Mouse (Mus musculus) myocyte (in vitro differentiated cells): ENCODE measurements around the gene Sgsm1. TPM values are rescaled to one million over a fixed set of nuclear protein-coding genes. Genes with fewer than 3 reads are reported as not detected.

Experiments used
- H3K27me3 ChIP-seq: one replicate; pipeline ENCODE4 v1.6.1; 2011; ENCODE audit not compliant: control insufficient read depth, insufficient read depth, insufficient read length
- H3K36me3 ChIP-seq: one replicate; pipeline ENCODE4 v1.6.1; 2011; ENCODE audit not compliant: control insufficient read depth, insufficient read depth
- H3K4me2 ChIP-seq: one replicate; pipeline ENCODE4 v1.6.1; 2011; ENCODE audit warnings: low read depth, control low read depth
- H3K4me3 ChIP-seq: one replicate; pipeline ENCODE4 v1.5.1; 2011; ENCODE audit warnings: mild to moderate bottlenecking, control low read depth, moderate library complexity
- H3K79me2 ChIP-seq: one replicate; pipeline ENCODE4 v1.6.1; 2011; ENCODE audit not compliant: control insufficient read depth, insufficient read depth
- H3ac ChIP-seq: one replicate; pipeline ENCODE4 v1.6.1; 2011; ENCODE audit not compliant: control insufficient read depth, insufficient read length
- CEBPB ChIP-seq: IDR thresholded peaks from 2 replicates; pipeline ENCODE4 v1.6.1; 2011; ENCODE audit warnings: mild to moderate bottlenecking, moderate library complexity; ENCODE audit not compliant: poor library complexity, insufficient read depth, severe bottlenecking
- E2F4 ChIP-seq: IDR thresholded peaks from one replicate; pipeline ENCODE4 v1.6.1; 2011; ENCODE audit warnings: mild to moderate bottlenecking, control low read depth, moderate library complexity; ENCODE audit not compliant: insufficient read depth
- MAX ChIP-seq: IDR thresholded peaks from one replicate; pipeline ENCODE4 v1.6.1; 2011; ENCODE audit warnings: low read depth, mild to moderate bottlenecking, control low read depth
- MYOD1 ChIP-seq, 3 experiments: IDR thresholded peaks; one replicate each; pipeline ENCODE4 v1.6.1; 2011; ENCODE audit warnings: control low read depth in 2 of 3, low read depth in 2 of 3, mild to moderate bottlenecking in 2 of 3, moderate library complexity in 1 of 3; ENCODE audit not compliant: insufficient read length in 2 of 3, control insufficient read depth in 1 of 3
- MYOG ChIP-seq, 3 experiments: IDR thresholded peaks; one replicate each; pipeline ENCODE4 v1.6.1; 2011; ENCODE audit warnings: control low read depth in 2 of 3, low read depth in 2 of 3, mild to moderate bottlenecking in 2 of 3; ENCODE audit not compliant: insufficient read length in 2 of 3, control insufficient read depth in 1 of 3, insufficient read depth in 1 of 3
- POLR2A ChIP-seq: IDR thresholded peaks from one replicate; pipeline ENCODE4 v1.6.1; 2011; ENCODE audit warnings: low read depth, mild to moderate bottlenecking, control low read depth, moderate library complexity; ENCODE audit not compliant: insufficient read length
- POLR2AphosphoS2 ChIP-seq: IDR thresholded peaks from one replicate; pipeline ENCODE4 v1.6.1; 2011; ENCODE audit warnings: low read depth, control low read depth; ENCODE audit not compliant: insufficient read length
- REST ChIP-seq: IDR thresholded peaks from one replicate; pipeline ENCODE4 v1.6.1; 2011; ENCODE audit warnings: mild to moderate bottlenecking, control low read depth, moderate library complexity; ENCODE audit not compliant: insufficient read depth, insufficient read length
- SRF ChIP-seq: IDR thresholded peaks from one replicate; pipeline ENCODE4 v1.6.1; 2011; ENCODE audit warnings: low read depth; ENCODE audit not compliant: control insufficient read depth, insufficient read length
- TCF3 ChIP-seq: IDR thresholded peaks from one replicate; pipeline ENCODE4 v1.6.1; 2011; ENCODE audit warnings: low read depth, control low read depth; ENCODE audit not compliant: insufficient read length
- USF1 ChIP-seq: IDR thresholded peaks from one replicate; pipeline ENCODE4 v1.6.1; 2011; ENCODE audit warnings: low read depth, mild to moderate bottlenecking, control low read depth, moderate library complexity
- polyA plus RNA-seq: library from polyadenylated mRNA; unstranded; fragments of >200 nt; fragmentation: generic; extraction: Trizol; gene quantifications from one replicate; pipeline ENCODE4 v1.2.1, GENCODE M21; 2012; ENCODE audit warnings: missing spikeins

Sgsm1 gene
- polyA plus RNA-seq, 1 experiment: 3.6 TPM

- peaks cover 3% of the 10 kb centered on the region for H3K27me3 ChIP-seq
- H3K4me3 ChIP-seq: no peak overlapping the region
- no peaks in the 10 kb centered on the region for H3K79me2 ChIP-seq
- no peaks in the 10 kb centered on the region for H3K36me3 ChIP-seq
- no peak for TF ChIP-seq MAX
- TF ChIP-seq E2F4: no peak
- TF ChIP-seq REST: no peak
- TF ChIP-seq USF1: no peak
- no peak for TF ChIP-seq POLR2AphosphoS2
- TF ChIP-seq MYOG (IDR thresholded peaks at IDR 0.05; ENCODE audit: control insufficient read depth in 1 of 3, insufficient read depth in 1 of 3, insufficient read length in 2 of 3, low read depth in 2 of 3): no peak
- no peak for TF ChIP-seq POLR2A
- no peak for TF ChIP-seq MYOD1 (IDR thresholded peaks at IDR 0.05; ENCODE audit: control insufficient read depth in 1 of 3, insufficient read length in 2 of 3, low read depth in 2 of 3)
- no peak for TF ChIP-seq SRF
- TF ChIP-seq CEBPB: no peak
- TF ChIP-seq TCF3: no peak
- peak overlapping the region; percentile 69 for H3K4me2 ChIP-seq
- H3ac ChIP-seq: no peak overlapping the region
Observed at GRCm38 (mm10) chr5:113225686-113226435, 84.7 kb downstream of the Sgsm1 start.

- H3K4me2 ChIP-seq: no peak overlapping the region
- no peak for TF ChIP-seq MYOG (IDR thresholded peaks at IDR 0.05; ENCODE audit: control insufficient read depth in 1 of 3, insufficient read depth in 1 of 3, insufficient read length in 2 of 3, low read depth in 2 of 3)
- TF ChIP-seq USF1: no peak
- TF ChIP-seq TCF3: no peak
- no peak for TF ChIP-seq SRF
- no peak for TF ChIP-seq E2F4
- no peak for TF ChIP-seq REST
- no peak for TF ChIP-seq CEBPB
- no peak for TF ChIP-seq MYOD1 (IDR thresholded peaks at IDR 0.05; ENCODE audit: control insufficient read depth in 1 of 3, insufficient read length in 2 of 3, low read depth in 2 of 3)
- no peaks in the 10 kb centered on the region for H3K36me3 ChIP-seq
- peaks cover 3% of the 10 kb centered on the region for H3K27me3 ChIP-seq
- H3K79me2 ChIP-seq: no peaks in the 10 kb centered on the region
- H3ac ChIP-seq: no peak overlapping the region
- H3K4me3 ChIP-seq: no peak overlapping the region
Observed at GRCm38 (mm10) chr5:113225271-113225670, 85.3 kb downstream of the Sgsm1 start.

- Histone ChIP-seq H3K27me3 (no peaks in the 10 kb centered on the region), H3K79me2 (no peaks in the 10 kb centered on the region), H3K36me3 (no peaks in the 10 kb centered on the region), H3K4me3 (no peak overlapping the region), H3ac (no peak overlapping the region), H3K4me2 (no peak overlapping the region)
- TF ChIP-seq MAX: no peak
- TF ChIP-seq MYOD1 (IDR thresholded peaks at IDR 0.05; ENCODE audit: control insufficient read depth in 1 of 3, insufficient read length in 2 of 3, low read depth in 2 of 3): no peak
- TF ChIP-seq POLR2AphosphoS2: no peak
- TF ChIP-seq USF1: no peak
- no peak for TF ChIP-seq CEBPB
- no peak for TF ChIP-seq REST
- no peak for TF ChIP-seq E2F4
- no peak for TF ChIP-seq POLR2A
Observed at GRCm38 (mm10) chr5:113223888-113224287, 86.7 kb downstream of the Sgsm1 start.

- Histone ChIP-seq H3K4me2 (peak within 1 kb of the TSS; percentile 76), H3K27me3 (no peaks in the 10 kb centered on the region), H3K79me2 (no peaks in the 10 kb centered on the region), H3K36me3 (no peaks in the 10 kb centered on the region), H3K4me3 (peak within 1 kb of the TSS; percentile 17), H3ac (peak within 1 kb of the TSS; percentile 0)
- TF ChIP-seq CEBPB (no peak), TCF3 (no peak), MAX (no peak), USF1 (no peak), POLR2AphosphoS2 (no peak), REST (no peak), MYOD1 (IDR thresholded peaks at IDR 0.05; ENCODE audit: control insufficient read depth in 1 of 3, insufficient read length in 2 of 3, low read depth in 2 of 3) (peak in 1 of 3 experiments; percentile 55)
Observed at GRCm38 (mm10) chr5:113221147-113221865, 89.3 kb downstream of the Sgsm1 start, which contains the start of gene 2900026A02Rik. TSS of gene 2900026A02Rik (minus strand) at chr5:113221236.
